Mouse (Mus musculus) forebrain, embryonic 15.5 days (tissue): Measurements from ENCODE around the gene Rel. TPM values are rescaled to one million over a fixed set of nuclear protein-coding genes. Genes with fewer than 3 reads are reported as not detected.
"Not testable (repeated sequence)": the region's sequence is repeated elsewhere in the genome, so short reads cannot be mapped to it uniquely, and the experiment has no call there.

Source experiments
- ATAC-seq: fragments of 200-750 bp; cut with Nextera tagmentation; replicated peaks from 2 replicates; pipeline ENCODE4 v1.8.0; 2017; ENCODE audit warnings: mild to moderate bottlenecking, moderate TSS enrichment, moderate library complexity
- H3K27ac ChIP-seq: fragments of 300-500 bp; sonication (generic); replicated peaks from 2 replicates; pipeline ENCODE4 v1.5.1; 2015; ENCODE audit warnings: mild to moderate bottlenecking, inconsistent platforms
- H3K27me3 ChIP-seq: fragments of 300-500 bp; sonication (generic); 2 replicates; pipeline ENCODE4 v1.6.1; 2015; ENCODE audit warnings: inconsistent platforms
- H3K36me3 ChIP-seq: fragments of 300-500 bp; sonication (generic); 2 replicates; pipeline ENCODE4 v1.6.1; 2015; ENCODE audit warnings: mild to moderate bottlenecking, inconsistent platforms
- H3K4me1 ChIP-seq: fragments of 300-500 bp; sonication (generic); 2 replicates; pipeline ENCODE4 v1.6.1; 2015; ENCODE audit warnings: inconsistent platforms
- H3K4me2 ChIP-seq: fragments of 300-500 bp; sonication (generic); replicated peaks from 2 replicates; pipeline ENCODE4 v1.6.1; 2015; ENCODE audit warnings: mild to moderate bottlenecking, inconsistent platforms
- H3K4me3 ChIP-seq: fragments of 300-500 bp; sonication (generic); 2 replicates; pipeline ENCODE4 v1.5.1; 2015; ENCODE audit warnings: mild to moderate bottlenecking, inconsistent platforms
- H3K9ac ChIP-seq: fragments of 300-500 bp; sonication (generic); replicated peaks from 2 replicates; pipeline ENCODE4 v1.6.1; 2015; ENCODE audit warnings: mild to moderate bottlenecking, inconsistent platforms
- H3K9me3 ChIP-seq: fragments of 300-500 bp; sonication (generic); 2 replicates; pipeline ENCODE4 v1.6.1; 2016; ENCODE audit warnings: inconsistent platforms
- WGBS: fragments of 180-500 bp; shearing (Covaris S2); methylation state at CpG from one replicate; pipeline ENCODE4 v1.1.7; 2015; ENCODE audit warnings: mixed read lengths; 5-methylcytosine and 5-hydroxymethylcytosine counted together
- polyA plus RNA-seq: library from polyadenylated mRNA; unstranded; fragments of >200 nt; fragmentation: Nextera tagmentation; extraction: Ambion mirVana; gene quantifications from 2 replicates; pipeline ENCODE4 v1.2.1, GENCODE M21; 2015

Rel gene
- polyA plus RNA-seq = 0.24 and 0.26 TPM in 2 replicates

DNA sequence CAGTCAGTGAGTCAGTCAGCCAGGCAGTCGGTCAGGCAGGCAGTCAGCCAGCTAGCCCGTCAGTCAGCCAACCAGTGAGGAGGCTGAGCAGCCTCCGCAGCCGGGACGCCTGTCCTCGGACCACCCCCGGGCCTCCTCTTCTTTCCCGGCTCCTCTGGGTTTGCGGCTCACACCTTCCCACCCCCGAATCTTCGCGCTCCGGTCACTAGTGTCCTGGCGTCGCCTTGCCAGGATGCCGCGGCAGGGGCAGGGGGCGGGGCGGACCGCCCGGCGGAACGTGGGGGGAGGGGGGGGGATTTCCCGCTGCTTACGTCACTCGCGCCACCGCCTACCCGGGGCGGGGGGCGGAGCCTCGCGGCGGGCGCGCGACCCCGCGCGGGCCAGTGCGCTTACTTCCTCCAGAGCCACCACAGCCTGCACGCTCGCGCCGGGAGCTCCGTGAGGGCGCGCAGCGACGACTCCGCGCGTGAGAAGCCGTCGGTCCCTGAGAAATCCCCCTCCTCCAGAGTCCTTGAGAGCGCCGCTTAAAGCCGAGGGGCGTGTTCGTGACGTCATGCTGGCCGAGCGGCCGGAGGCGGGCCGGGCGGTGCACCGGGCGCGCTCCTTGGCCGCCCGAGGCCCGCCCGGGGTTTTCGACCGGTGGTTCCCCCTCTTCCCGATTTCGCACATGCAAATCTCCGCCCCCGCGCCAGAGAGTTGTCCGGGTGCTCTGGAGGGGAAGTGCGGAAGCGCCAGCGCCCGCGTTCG, at the start of gene Rel:
TSS of gene Rel (minus strand) at position 211 of the 747 bp plus-strand sequence.
- ATAC-seq = peak; percentile 94
- WGBS = 0% methylated on average over 83 of the region's 88 CpGs
- Histone ChIP-seq H3K9ac (peak within 1 kb of the TSS; percentile 78), H3K4me3 (peak within 1 kb of the TSS; percentile 97), H3K27me3 (no peaks in the 10 kb centered on the region), H3K4me1 (peaks cover 12% of the 10 kb centered on the region), H3K9me3 (no peaks in the 10 kb centered on the region), H3K27ac (peak within 1 kb of the TSS; percentile 88), H3K4me2 (peak within 1 kb of the TSS; percentile 85), H3K36me3 (no peaks in the 10 kb centered on the region)

DNA sequence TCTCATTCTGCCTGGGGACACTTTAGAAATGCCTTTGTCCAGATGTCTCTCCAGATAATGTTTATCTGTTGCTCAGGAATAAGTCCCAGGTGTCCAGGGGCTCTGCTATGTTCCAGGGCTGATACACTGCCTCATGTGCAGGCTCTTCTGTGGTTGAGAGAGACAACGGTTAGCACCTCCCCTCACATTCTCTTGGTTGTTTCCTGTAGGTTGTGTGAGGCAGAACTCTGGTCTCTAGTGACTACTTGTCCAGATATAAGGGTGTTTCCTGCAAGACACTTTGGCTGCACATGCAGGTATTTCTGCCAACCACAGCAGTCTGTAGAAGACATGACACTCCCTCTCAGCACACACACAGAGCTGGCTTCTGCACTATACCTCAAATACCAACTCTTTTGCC, 48.0 kb upstream of the Rel start:
- ATAC-seq = no peak
- H3K9me3 ChIP-seq = no peaks in the 10 kb centered on the region
- whole genome bisulfite sequencing = 91% methylated on average over 1 of the region's 1 CpGs
- H3K27me3 ChIP-seq = no peaks in the 10 kb centered on the region
- H3K9ac ChIP-seq = no peak overlapping the region
- H3K4me1 ChIP-seq = no peaks in the 10 kb centered on the region
- H3K4me3 ChIP-seq = no peak overlapping the region
- H3K27ac ChIP-seq = no peak overlapping the region
- H3K36me3 ChIP-seq = no peaks in the 10 kb centered on the region
- no peak overlapping the region for H3K4me2 ChIP-seq

DNA sequence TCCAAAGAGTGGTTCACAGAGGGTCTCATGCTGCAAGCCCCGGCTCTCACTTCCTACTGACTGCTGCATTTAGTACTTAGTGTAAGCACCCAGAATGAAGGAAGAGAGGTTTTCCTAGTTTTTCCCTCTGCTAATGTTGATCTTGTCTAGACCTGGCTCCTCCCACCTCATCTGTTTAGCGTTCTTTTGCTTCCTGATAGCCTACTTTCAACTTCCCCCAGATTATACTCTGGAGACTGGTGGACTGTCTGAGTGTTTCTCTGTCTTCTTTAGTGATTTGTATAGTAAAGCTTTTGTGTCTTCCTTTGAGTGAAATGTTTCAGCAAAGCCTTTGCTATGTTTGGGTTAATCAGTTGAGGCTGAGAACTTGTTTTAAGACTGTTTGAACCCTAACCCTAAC, 40.0 kb upstream of the Rel start:
- ATAC-seq = no peak
- no peaks in the 10 kb centered on the region for H3K27me3 ChIP-seq
- no peak overlapping the region for H3K4me3 ChIP-seq
- H3K27ac ChIP-seq = no peak overlapping the region
- no peaks in the 10 kb centered on the region for H3K36me3 ChIP-seq
- no peak overlapping the region for H3K4me2 ChIP-seq
- no peaks in the 10 kb centered on the region for H3K4me1 ChIP-seq
- no peaks in the 10 kb centered on the region for H3K9me3 ChIP-seq
- 72% methylated on average over 2 of the region's 2 CpGs for WGBS
- H3K9ac ChIP-seq = no peak overlapping the region

DNA sequence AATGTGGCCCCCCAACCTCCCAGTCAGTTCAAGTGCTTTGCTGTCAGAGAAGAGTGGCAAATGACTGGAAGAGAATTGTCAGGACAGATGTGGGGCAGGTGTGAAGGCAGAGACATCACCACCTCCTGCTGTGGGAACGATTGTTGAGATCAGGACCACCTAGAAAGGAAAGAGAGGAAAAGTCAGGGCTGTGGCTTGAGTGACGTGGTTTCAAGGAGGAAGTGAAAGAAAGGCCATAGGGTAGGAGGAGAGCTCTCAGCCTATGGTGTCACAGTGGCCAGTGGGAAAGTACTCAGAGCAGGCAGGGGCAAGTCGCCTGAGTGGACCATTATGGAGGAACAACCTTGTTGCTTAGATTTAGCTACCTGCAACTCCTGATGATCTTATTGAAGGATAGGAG, 34.9 kb upstream of the Rel start:
- no peak overlapping the region for H3K4me3 ChIP-seq
- no peak overlapping the region for H3K27ac ChIP-seq
- WGBS = 69% methylated on average over 3 of the region's 3 CpGs
- no peak overlapping the region for H3K4me2 ChIP-seq
- H3K9me3 ChIP-seq = no peaks in the 10 kb centered on the region
- ATAC-seq = no peak
- H3K27me3 ChIP-seq = no peaks in the 10 kb centered on the region
- H3K9ac ChIP-seq = no peak overlapping the region
- H3K36me3 ChIP-seq = no peaks in the 10 kb centered on the region
- H3K4me1 ChIP-seq = no peaks in the 10 kb centered on the region

DNA sequence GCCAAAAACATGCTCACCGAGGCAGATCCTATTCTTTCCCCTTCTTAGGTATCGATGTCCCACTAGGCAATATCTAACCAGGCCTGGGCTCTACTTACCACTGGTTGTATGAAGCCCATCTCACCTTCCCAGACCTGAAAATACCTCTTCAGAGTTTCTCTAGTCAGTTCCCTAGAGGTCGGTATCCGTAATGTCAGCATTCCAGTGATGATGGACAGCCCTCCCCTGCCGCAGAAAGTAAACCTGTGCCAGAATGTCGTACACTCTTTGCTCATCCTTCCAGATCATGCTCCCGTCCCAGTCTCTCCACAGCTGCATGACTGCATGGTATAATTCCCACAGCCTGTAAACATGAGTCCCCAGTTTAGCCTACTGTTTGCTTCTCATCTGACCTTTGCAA, 32.4 kb upstream of the Rel start:
- no peaks in the 10 kb centered on the region for H3K4me1 ChIP-seq
- no peak overlapping the region for H3K9ac ChIP-seq
- ATAC-seq = no peak
- no peaks in the 10 kb centered on the region for H3K36me3 ChIP-seq
- 88% methylated on average over 7 of the region's 7 CpGs for WGBS
- no peak overlapping the region for H3K27ac ChIP-seq
- no peaks in the 10 kb centered on the region for H3K9me3 ChIP-seq
- no peak overlapping the region for H3K4me3 ChIP-seq
- no peaks in the 10 kb centered on the region for H3K27me3 ChIP-seq
- H3K4me2 ChIP-seq = no peak overlapping the region

DNA sequence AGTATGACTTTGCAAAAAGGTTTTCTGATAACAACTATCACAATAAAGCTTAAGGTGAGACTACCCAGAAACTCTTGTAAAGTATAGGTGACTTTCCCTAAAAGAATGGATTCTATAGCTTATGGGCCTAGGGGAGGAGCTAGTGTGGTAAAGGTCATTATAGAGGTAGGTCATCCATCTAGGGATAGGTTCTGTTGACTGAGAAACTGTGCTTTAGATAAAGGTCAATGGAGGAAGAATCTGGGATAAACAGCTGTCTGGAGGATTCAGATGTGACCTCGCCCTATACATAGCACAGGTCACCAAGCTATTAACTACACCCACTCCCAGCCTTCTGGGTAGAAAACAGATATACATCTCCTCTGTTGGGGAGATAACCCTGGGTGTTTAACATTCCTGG, 31.5 kb upstream of the Rel start:
- Histone ChIP-seq H3K36me3 (no peaks in the 10 kb centered on the region), H3K9ac (no peak overlapping the region), H3K4me2 (no peak overlapping the region), H3K4me3 (no peak overlapping the region), H3K27ac (no peak overlapping the region), H3K27me3 (no peaks in the 10 kb centered on the region), H3K4me1 (no peaks in the 10 kb centered on the region), H3K9me3 (no peaks in the 10 kb centered on the region)
- ATAC-seq = no peak
- WGBS = 90% methylated on average over 1 of the region's 1 CpGs

DNA sequence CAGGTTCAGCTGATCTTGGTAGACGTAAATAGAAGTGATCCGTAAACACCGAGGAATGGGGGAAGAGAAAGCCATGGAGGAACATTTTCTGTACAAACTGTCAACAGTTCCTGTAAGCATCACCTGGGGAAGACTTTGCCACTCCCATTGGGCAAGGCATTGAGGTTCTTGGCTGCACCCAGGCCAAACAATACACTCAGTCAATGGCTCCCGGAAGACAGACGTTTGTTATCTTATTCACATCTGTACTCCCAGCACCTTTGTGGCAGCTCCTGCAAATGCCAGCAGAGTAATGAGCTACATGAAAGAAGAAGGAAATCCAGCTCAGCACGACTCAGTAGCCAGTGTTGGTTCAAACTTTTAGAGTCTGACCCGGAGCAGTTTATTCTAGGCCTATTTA, 31.1 kb upstream of the Rel start:
- no peak overlapping the region for H3K27ac ChIP-seq
- 79% methylated on average over 7 of the region's 7 CpGs for WGBS
- H3K4me3 ChIP-seq = no peak overlapping the region
- H3K9me3 ChIP-seq = no peaks in the 10 kb centered on the region
- H3K27me3 ChIP-seq = no peaks in the 10 kb centered on the region
- no peak for ATAC-seq
- H3K9ac ChIP-seq = no peak overlapping the region
- no peaks in the 10 kb centered on the region for H3K4me1 ChIP-seq
- no peak overlapping the region for H3K4me2 ChIP-seq
- no peaks in the 10 kb centered on the region for H3K36me3 ChIP-seq

DNA sequence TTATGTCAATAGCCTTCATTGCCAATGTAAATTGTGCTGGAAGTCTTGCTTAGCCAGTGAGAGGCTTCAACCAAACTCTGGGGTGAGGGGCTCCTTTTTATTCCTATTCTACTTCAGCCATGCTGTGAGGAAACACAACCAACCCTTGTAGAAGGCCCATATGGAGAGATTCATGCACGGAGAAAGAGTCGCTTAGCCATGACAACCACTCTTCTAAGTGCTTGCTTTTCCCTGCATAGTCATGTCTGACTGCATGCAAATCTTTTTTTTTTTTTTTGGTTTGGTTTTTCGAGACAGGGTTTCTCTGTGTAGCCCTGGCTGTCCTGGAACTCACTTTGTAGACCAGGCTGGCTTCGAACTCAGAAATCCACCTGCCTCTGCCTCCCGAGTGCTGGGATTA, 12.9 kb upstream of the Rel start:
- H3K4me3 ChIP-seq, H3K9ac ChIP-seq, H3K4me1 ChIP-seq, H3K27ac ChIP-seq, H3K36me3 ChIP-seq, H3K4me2 ChIP-seq, H3K9me3 ChIP-seq, ATAC-seq, H3K27me3 ChIP-seq: not testable (repeated sequence)
- WGBS = 91% methylated on average over 5 of the region's 5 CpGs

DNA sequence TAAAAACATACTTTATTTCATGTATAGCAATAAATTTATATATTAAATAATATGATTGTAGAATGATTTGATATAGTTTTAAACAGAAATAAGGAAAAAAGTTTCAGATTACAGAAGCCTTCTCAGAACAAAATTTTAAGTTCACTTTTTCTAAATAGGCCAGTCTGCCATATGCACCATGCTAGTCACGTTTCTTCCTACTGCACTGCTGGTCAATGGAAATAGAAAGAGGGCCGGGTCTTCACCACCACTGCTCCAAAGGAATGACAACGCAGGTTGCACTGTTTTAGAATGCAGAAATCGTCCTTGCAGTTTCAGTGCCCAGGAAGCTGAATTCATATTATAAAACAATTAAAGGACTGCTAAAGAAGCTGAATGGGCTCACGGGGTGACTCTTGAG, 12.3 kb upstream of the Rel start:
- Histone ChIP-seq H3K4me3 (no peak overlapping the region), H3K9me3 (no peaks in the 10 kb centered on the region), H3K36me3 (no peaks in the 10 kb centered on the region), H3K27me3 (no peaks in the 10 kb centered on the region), H3K27ac (no peak overlapping the region), H3K9ac (no peak overlapping the region), H3K4me2 (no peak overlapping the region), H3K4me1 (no peaks in the 10 kb centered on the region)
- ATAC-seq = no peak
- WGBS = 83% methylated on average over 5 of the region's 5 CpGs

DNA sequence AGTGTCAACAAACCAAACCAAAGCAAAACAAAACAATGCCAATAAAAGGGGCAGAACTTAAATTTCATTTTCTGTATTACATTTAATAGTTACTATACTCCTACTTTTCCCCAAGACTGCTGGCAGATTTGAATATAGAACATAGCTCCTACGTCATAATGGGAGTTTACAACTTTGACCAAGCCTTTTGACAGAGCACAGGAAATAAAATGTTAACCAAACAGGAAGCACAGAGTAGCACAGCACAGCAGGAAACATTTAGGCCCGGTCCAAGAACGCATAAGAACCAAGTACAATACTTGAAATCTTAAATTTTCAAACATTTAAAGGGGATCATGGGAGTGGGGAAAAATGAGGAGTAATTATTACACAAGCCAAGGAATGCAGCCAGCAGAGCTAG, 11.3 kb upstream of the Rel start:
- Histone ChIP-seq H3K36me3 (no peaks in the 10 kb centered on the region), H3K27ac (no peak overlapping the region), H3K4me2 (no peak overlapping the region), H3K4me3 (no peak overlapping the region), H3K9me3 (no peaks in the 10 kb centered on the region), H3K9ac (no peak overlapping the region), H3K27me3 (no peaks in the 10 kb centered on the region), H3K4me1 (no peaks in the 10 kb centered on the region)
- ATAC-seq = no peak
- WGBS = 95% methylated on average over 3 of the region's 3 CpGs

DNA sequence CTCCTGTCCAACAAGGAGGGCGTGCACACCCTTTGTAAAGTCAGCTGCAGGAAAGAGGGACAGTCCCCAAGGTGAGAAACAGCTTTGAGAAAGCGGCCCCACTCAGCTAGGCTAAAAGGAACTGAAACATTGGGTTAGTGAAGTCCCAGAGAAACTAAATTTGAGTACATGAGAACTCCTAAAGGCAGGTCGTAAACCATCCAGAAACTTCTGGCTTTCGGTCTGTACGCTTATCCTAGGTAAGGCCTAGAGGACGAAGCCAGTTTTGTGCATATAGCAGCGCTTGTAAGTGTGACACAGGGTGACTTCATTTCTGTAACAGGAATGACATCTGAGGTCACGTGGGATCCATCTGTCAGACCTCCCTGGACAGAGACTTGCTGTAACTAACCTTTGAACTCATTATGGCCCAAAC, 8.0 kb upstream of the Rel start:
- Histone ChIP-seq H3K4me2 (no peak overlapping the region), H3K4me1 (no peaks in the 10 kb centered on the region), H3K4me3 (no peak overlapping the region), H3K36me3 (no peaks in the 10 kb centered on the region), H3K27ac (no peak overlapping the region), H3K27me3 (no peaks in the 10 kb centered on the region), H3K9ac (no peak overlapping the region), H3K9me3 (no peaks in the 10 kb centered on the region)
- no peak for ATAC-seq
- WGBS = 89% methylated on average over 8 of the region's 8 CpGs

DNA sequence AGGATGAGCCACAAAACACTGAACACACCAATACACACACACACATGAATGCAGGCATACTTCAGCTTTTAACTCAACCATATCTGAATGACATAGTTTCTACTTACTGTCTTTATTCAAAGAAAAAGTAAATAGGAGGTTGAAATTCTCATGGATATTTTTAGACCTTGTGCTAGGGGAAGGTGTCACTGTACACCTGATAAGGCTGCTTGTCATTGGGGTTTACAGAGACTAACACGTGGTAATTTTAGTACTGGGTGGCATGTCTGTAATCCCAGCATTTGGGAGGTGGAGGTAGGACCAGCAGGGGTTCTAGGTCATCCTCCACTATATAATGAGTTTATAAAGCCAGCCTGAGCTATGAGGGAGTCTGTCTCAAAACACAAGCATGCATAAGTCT, 1.7 kb upstream of the Rel start:
- no peaks in the 10 kb centered on the region for H3K27me3 ChIP-seq
- WGBS = 32% methylated on average over 1 of the region's 1 CpGs
- no peak overlapping the region for H3K27ac ChIP-seq
- no peaks in the 10 kb centered on the region for H3K9me3 ChIP-seq
- H3K9ac ChIP-seq = no peak overlapping the region
- no peak overlapping the region for H3K4me3 ChIP-seq
- H3K4me2 ChIP-seq = no peak overlapping the region
- peaks cover 12% of the 10 kb centered on the region for H3K4me1 ChIP-seq
- no peaks in the 10 kb centered on the region for H3K36me3 ChIP-seq
- ATAC-seq = no peak

DNA sequence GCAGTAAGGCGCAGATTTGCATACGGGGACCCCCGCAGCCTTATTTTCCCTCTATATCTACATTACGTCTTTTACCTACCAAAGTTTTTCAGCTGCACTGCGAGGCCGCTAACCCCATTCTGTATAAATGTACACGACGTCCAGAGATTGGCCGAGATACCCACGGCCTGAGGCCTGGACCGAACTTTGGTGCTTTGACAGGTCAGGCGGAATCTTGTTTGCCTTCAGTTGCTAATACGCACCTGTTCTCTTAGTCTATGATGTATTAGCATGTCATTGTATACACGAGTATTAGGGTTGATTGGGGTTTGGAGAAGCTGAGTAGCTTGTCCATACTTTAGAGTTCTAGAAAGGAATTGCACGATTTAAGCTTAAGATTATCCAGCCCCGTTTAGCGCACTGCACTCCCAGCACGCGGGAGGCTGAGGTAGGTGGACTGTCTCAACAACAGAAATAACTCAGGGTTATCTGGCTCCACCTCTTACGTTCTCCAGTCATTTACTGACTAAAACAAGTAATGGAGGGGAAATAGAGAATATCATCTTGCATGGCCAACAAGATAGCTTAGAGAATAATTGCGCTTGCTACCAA, 832 bp upstream of the Rel start:
- H3K36me3 ChIP-seq = no peaks in the 10 kb centered on the region
- H3K27ac ChIP-seq = peak overlapping the region; percentile 88
- 5% methylated on average over 21 of the region's 21 CpGs for WGBS
- H3K9me3 ChIP-seq = no peaks in the 10 kb centered on the region
- peaks cover 12% of the 10 kb centered on the region for H3K4me1 ChIP-seq
- H3K9ac ChIP-seq = peak overlapping the region; percentile 78
- peak overlapping the region; percentile 85 for H3K4me2 ChIP-seq
- H3K27me3 ChIP-seq = no peaks in the 10 kb centered on the region
- ATAC-seq = peak; percentile 4
- H3K4me3 ChIP-seq = peak overlapping the region; percentile 97
